Mouse (Mus musculus): Measurements from ENCODE around the gene Vezf1.

Vezf1 gene

DNA sequence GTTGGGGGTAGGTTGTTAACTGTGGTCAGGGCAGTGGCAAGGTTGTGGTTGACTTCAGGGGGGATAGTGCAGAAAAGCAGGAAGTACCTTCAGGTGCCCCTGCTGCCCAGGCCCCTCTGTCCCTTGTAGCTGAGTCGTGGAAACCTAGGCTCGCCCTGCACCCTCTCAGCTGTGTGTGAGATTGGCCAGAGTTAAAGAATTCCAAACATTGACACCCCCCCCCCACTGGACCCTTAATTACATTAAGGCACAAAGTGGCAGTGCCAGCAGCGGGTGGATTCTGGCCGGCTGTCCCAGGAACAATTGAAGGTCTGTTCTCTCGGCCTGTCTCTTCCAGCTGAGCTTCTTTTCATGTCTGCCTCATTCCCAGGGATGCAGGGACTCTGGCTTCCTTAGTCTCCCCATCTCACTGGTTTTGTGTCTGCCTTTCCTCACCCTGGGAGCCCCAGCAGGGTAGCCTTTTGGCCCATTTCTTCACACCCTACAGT lies 58.3 kb downstream of the Vezf1 start:
- DNase-seq (ENCODE audit: low spot score), result no peak

DNA sequence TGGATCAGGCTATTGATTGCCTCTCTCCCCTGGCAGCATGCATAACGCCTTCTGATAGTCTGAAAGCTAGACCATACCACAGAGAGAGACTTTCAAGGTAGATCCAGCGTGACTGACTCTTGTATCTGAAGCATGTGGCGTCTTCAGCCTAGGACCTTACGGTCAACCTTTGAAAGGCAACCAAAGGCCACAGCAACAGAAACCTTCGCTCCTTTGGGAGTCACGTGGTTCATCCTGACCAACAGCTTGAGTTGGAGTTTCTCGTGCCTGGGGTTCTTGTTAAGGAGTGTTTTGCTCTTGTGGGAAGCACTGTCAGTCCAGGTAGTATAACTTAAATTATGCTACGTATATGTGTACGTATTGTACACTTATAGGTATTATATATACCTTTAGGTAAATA lies 60.4 kb downstream of the Vezf1 start:
- DNase-seq (ENCODE audit: low spot score), result no peak

DNA sequence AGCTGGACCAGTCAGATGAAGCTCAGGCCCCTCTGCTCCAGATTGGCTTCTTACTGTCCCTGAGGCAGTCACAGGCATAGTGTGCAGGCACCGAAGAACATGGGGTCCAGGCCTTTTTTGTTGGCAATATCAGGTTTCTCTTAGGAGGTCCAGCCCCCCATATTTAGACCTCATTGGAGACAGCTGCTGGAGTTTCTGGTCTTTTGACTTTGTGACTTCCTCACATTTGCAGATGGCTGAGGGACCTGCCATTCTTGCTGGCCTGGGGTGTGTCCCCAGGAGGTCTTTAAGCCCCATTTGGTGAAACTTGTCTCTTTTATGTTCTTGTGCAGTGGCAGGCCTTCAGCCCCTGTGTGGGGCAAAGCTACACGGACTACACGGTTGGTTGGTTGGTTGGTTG lies 61.2 kb downstream of the Vezf1 start:
- DNase-seq (ENCODE audit: low spot score), result no peak

DNA sequence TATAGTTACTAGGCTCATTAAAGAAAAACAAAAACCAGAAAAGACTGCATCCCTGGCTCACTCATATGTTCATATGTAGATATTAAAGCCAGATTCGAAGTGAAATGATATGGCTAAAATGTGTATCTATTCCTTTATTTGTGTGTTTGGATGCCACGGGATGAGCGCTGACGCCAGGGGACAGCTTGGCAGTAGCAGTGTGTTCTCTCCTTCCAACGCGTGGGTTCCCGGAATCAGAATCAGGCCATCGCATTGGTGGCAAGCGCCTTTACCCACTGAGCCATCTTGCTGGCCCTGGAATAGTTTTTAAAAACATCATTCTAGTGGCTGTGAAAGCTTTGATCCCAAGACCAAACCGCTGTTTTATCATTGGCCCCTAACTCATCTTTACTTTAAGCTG lies 61.9 kb downstream of the Vezf1 start:
- no peak for DNase-seq (ENCODE audit: low spot score)

DNA sequence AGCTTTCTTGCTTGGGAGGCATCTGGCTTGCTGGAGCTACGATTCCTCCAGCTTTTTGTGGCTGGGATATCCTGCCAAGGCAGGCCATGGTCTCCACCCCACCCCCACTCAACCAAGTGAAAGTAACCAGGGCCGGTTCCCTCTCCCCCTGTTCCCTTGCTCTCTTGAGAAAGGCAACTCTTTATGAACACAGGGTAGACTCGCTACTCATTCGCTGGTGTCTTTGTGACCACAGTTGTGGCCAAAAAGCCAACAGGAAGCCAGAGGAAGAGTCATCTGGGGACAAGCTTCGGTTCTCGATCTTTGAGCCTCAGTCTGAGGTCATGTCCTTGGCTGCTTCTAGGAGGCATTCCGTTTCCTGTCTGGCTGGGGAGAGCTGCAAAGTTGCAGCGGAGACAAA lies 63.8 kb downstream of the Vezf1 start:
- no peak for DNase-seq (ENCODE audit: low spot score)
